Mouse (Mus musculus) megakaryocyte, adult 5-6 weeks (primary cell): ENCODE measurements around the gene Pacsin2. TPM values are rescaled to one million over a fixed set of nuclear protein-coding genes. Genes with fewer than 3 reads are reported as not detected.

Experiments
- ATAC-seq: 2 replicates; pipeline ENCODE4 v1.8.0; 2016; ENCODE audit warnings: mild to moderate bottlenecking, inconsistent platforms; ENCODE audit not compliant: poor library complexity, severe bottlenecking
- total RNA-seq, 2 experiments: library from RNA; stranded (forward) in 1 of 2; stranded (reverse) in 1 of 2; fragments of 153-499, 151-499 nt in 1 of 2; fragments of 221-1000, 200-1000 nt in 1 of 2; gene quantifications; 2 replicates each; pipeline versions ENCODE4 v1.2.3 to v1.2.4; 2015 to 2017

Gene Pacsin2
- total RNA-seq, 2 experiments from 2014 or later, result 75.0 to 115 TPM

DNA sequence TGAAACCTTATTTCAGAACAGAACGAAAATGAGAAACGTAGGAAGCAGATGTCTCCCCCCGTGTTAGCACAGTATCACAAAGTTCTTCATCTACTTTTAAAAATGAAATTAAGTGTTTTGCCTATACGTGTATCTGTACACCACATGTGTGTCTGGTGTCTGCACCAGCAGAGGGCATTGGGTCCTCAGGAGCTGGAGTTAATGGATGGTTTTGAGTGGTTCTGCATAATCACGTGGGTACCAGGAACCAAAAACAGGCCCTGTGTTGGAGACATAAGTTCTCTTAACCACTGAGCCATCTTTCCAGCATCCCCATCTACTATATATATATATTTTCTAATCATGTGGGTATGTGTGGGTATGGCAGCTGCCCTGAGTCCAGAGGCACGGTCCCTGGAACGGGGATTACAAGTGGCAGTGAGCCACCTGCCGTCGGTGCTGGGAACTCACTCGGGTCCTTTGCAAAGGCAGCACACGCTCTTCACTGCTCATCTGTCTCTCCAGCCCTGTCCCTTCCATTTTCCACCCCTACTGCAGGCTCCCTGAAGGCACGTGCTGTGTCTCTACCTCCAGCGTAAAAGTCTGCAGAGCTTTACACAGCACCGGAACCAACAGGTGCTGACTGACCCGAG is 118.4 kb downstream of the Pacsin2 start:
- ATAC-seq, result no peak

DNA sequence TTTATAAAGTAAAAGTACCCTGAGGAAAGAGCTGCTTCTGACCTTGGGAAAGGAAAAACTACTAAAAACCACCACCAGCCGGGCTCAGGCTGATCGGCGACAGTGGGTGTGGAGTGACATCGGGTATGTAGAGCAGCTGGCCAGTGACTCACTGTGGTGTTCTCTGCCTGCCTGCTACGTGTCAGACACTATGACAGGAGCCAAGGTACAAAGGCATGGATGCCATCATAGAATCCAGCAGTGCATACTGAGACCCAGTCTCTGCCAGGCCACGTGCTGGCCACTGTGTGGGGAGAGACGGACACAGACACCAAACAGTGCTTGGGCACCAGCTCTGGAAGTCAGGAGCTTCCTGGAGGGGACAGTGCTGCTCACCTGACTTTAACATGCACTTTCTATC is 119.5 kb downstream of the Pacsin2 start:
- ATAC-seq, result no peak

DNA sequence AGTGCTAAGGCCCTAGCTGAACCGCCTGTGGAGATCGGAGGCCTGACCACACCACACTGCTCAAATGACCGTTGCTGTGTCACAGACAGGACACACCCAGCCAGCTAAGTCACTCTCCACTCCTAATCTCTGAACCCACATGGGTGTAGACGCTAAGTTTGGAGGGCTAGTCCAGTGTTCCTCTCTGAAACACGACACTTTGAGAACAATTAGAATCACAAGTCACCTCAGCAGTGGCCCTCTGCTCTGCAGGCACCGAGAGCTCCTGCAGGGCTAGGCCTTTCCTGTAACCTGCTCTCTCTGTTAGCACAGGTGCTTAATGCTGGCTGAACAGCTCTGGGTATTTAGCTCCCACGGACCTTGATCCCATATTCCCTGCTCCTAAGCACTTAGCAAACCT is 120.2 kb downstream of the Pacsin2 start:
- no peak for ATAC-seq

DNA sequence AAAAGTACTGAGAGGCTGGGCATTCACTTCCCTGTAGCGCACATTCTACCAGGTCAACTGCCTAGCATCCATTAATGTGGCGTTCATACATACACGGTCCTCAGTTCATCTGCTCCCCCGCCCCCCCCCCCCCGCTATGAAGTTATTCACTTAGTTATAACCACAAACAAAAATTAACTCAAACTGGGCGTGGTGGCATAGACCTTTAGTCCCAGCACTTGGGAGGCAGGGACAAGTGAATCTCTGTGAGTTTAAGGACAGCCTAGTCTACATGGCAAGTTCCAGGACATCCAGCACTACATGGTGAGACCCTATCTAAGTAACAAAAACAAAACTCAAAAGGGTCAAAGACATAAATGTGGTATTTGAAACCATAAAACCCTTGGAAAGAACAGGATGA is 125.5 kb downstream of the Pacsin2 start:
- ATAC-seq, result no peak

DNA sequence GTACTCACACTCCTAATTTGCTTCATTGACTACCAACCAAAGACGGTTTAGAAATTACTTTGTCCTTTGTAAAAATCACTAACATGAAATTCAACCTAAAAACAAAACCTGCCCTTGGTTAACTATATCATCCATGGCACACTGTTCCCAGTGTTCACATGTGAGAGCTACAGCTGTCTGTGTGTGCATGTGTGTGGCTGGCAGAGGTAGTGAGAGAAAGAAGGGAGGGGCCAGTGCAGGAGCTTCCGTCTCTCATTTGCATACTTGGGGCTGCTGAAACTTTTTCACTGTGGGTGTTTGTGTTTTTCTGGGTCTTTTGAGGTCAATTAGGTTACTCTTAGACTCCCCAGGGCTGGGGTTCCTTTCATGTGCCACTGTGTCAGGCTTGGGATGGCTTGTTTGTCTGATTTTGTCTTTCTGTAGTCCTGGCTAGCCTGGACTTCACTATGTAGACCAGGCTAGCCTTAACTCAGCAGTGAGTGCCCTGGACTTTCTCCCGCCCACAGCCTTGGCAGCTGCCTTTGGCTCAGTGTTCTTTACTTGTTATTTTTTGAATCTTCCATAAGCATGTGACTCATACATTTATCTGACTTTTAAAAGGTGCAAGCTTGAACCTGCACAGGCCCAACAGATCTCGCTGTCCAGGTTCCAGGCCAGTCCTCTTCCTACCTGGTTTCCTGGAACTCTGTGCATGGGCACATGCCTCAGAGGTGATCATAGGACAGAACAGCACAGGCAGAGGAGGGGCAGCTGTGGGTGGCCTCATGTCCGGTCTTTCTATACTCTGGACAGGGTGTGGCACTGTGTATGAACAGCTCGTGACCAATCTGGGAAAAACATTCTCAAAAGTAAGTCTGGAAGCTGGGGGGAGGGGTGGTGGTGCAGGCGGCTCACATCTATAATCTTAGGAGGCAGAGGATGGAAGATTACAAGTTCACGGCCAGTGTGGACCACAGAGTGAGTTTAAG is 126.2 kb downstream of the Pacsin2 start:
- no peak for ATAC-seq

DNA sequence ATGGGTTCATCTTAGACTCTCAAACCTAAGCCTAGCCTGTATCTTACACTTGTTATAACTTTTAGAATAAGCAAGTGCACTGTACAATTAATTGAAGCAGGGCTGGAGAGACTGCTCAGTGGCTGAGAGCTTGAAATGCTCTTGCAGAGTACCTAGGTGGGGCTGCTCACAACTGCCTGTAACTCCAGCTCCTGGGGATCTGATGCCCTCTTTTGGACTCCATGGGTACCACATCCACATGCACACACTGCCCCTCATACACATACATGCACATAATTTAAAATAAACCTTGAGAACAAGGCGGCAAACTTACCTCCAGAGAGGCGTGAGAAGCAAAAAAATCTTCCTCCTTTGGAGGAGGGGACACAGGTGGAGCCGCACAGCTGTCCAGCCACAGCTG is 132.0 kb downstream of the Pacsin2 start:
- no peak for ATAC-seq

DNA sequence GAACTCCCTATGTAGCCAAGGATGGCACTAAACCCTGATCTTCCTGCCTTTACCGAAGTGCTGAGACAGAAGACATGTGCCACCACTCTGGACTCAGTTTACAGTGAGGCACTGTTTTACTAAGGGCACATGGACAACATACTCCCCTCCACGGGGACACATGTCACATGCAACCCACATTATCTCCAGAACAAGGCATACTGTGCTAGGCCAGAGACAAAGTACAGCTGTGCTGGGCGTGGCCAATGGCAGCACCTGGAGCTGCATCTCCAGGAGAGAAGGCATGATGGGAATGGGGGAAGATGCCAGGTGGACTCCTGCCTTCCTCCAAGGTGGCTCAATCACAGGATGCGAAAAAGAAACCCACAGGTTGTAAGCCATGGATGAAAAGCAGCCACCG is 135.5 kb downstream of the Pacsin2 start:
- ATAC-seq, result no peak

Other genes starting within 250 kb of the Pacsin2 start
- not detected in 2 replicates for gene A4galt, start 212.8 kb downstream of the Pacsin2 start, total RNA-seq (2015)
- not detected in 2 replicates for gene A4galt, start 212.8 kb downstream of the Pacsin2 start, total RNA-seq (2017)
- 15.6 and 26.2 TPM in 2 replicates for gene Arfgap3, start 114.4 kb downstream of the Pacsin2 start, total RNA-seq (2015)
- 20.9 and 21.6 TPM in 2 replicates for gene Arfgap3, start 114.4 kb downstream of the Pacsin2 start, total RNA-seq (2017)
- 3.6 and 3.8 TPM in 2 replicates for gene Ttll1, start 46.3 kb upstream of the Pacsin2 start, total RNA-seq (2015)
- gene Ttll1, start 46.3 kb upstream of the Pacsin2 start, total RNA-seq (2017), result 3.2 and 4.4 TPM in 2 replicates
- gene Bik, start 62.3 kb upstream of the Pacsin2 start, total RNA-seq (2015), result 0.41 TPM in 1 of 2 replicates, not detected in the other
- 0.40 TPM in 1 of 2 replicates, not detected in the other for gene Bik, start 62.3 kb upstream of the Pacsin2 start, total RNA-seq (2017)
- 184 and 209 TPM in 2 replicates for gene Tspo, start 99.0 kb upstream of the Pacsin2 start, total RNA-seq (2015)
- 112 and 119 TPM in 2 replicates for gene Tspo, start 99.0 kb upstream of the Pacsin2 start, total RNA-seq (2017)
- 4.3 and 5.2 TPM in 2 replicates for gene Mcat, start 99.2 kb upstream of the Pacsin2 start, total RNA-seq (2015)
- 7.0 and 8.0 TPM in 2 replicates for gene Mcat, start 99.2 kb upstream of the Pacsin2 start, total RNA-seq (2017)
- 5.9 and 6.1 TPM in 2 replicates for gene Ttll12, start 130.6 kb upstream of the Pacsin2 start, total RNA-seq (2015)
- gene Ttll12, start 130.6 kb upstream of the Pacsin2 start, total RNA-seq (2017), result 3.0 and 6.5 TPM in 2 replicates